Mouse (Mus musculus) small intestine, adult 2 months (tissue): ENCODE results near the gene Ncam2.

Experiments
- CTCF ChIP-seq: fragments of 200-500 bp; IDR thresholded peaks from 2 replicates; pipeline ENCODE4 v1.5.1; 2012; ENCODE audit warnings: low read depth, mild to moderate bottlenecking, control low read depth, inconsistent platforms, low read length, moderate library complexity, mixed read lengths; ENCODE audit not compliant: insufficient replicate concordance, insufficient read length; ENCODE audit errors: extremely low read depth
- POLR2A ChIP-seq: fragments of 200-500 bp; IDR thresholded peaks from 2 replicates; pipeline ENCODE4 v1.6.1; 2012; ENCODE audit warnings: low read depth, mild to moderate bottlenecking, control low read depth, inconsistent platforms, low read length, moderate library complexity

DNA sequence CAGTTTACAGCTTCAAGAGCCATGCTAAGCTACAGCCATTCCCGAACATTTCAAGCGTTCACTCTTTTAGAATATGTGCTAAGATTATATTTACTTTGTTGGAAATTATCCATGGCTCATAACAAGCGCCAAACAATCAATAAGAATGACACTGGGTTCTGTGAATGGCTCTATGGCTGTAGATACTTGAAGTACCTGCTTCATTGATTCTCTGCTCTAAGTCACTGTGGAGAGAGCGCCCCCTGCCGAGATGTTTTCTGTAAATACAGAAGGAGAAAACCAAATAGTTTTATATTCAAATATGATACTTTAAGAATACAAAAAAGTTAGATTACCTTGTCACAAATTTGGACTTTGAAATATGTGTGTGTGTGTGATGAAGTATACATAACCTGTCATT is 83.7 kb downstream of the Ncam2 start:
- no peak for TF ChIP-seq POLR2A
- TF ChIP-seq CTCF, result no peak
